Mouse (Mus musculus): ENCODE measurements at regions not wholly inside any gene's neighbourhood (a gene's known extent, or its start where the extent isn't known, plus 50 kb on each side); places are given as distances from the start of the nearest gene placed in this dataset.

GRCm38 (mm10) chr3:147445066-147445844 is 593.1 kb downstream of the Ttll7 start:
- no peak for DNase-seq

GRCm38 (mm10) chr3:147445884-147446283 is 593.7 kb downstream of the Ttll7 start:
- peak; percentile 55 for DNase-seq

GRCm38 (mm10) chr3:147452176-147452575 is 600.0 kb downstream of the Ttll7 start:
- DNase-seq: no peak

- no peak for DNase-seq
These were observed 603.2 kb downstream of the Ttll7 start for GRCm38 (mm10) chr3:147455383-147455782.

GRCm38 (mm10) chr3:147456294-147456693 is 604.1 kb downstream of the Ttll7 start:
- no peak for DNase-seq

- peak; percentile 54 for DNase-seq
These were observed 605.9 kb downstream of the Ttll7 start for GRCm38 (mm10) chr3:147458115-147458514.

- DNase-seq: no peak
These were observed 627.7 kb downstream of the Ttll7 start for GRCm38 (mm10) chr3:147479890-147480289.

Measured in embryo, embryonic 11 days (tissue).